Mouse (Mus musculus): ENCODE results near the gene Ice1. TPM values are rescaled to one million over a fixed set of nuclear protein-coding genes. Genes with fewer than 3 reads are reported as not detected.

Gene Ice1
- polyA plus RNA-seq, 1 experiment from 2014 or later: 17.9 TPM

DNA sequence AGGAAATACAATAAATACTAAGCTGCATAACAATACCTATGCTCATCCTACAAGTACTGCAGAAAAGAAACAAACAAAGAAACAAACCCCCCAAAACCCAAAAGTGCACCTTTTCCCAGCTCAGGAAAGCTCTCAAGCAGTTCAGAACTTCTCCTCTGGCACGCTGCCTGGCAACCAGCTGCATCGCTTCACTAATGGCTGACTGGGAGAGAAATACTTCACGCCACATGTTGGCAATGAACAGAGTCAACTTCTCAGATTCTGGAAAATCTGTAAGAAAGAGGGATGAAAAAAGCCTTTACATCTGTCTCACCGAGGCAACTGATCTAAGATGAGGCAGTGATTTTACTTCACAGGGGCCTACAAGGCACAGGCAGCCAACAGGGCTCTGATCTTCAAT is 38.5 kb downstream of the Ice1 start:
- no peak for TF ChIP-seq CTCF (IDR thresholded peaks at IDR 0.05; ENCODE audit: low read depth)
- Histone ChIP-seq H3K9ac (ENCODE audit: low read depth, low read length) (no peak overlapping the region), H3K36me3 (ENCODE audit: insufficient read depth, low read length) (peaks cover 57% of the 10 kb centered on the region), H3K4me2 (ENCODE audit: low read length) (no peak overlapping the region), H3K9me3 (replicated peaks; ENCODE audit: low read length) (no peaks in the 10 kb centered on the region), H3K27me3 (ENCODE audit: insufficient read depth, low read length) (no peaks in the 10 kb centered on the region), H3K4me1 (replicated peaks; ENCODE audit: insufficient read depth, low read length) (no peaks in the 10 kb centered on the region), H3K4me3 (replicated peaks; ENCODE audit: low read depth, low read length) (no peak overlapping the region), H3K27ac (no peak overlapping the region)
- DNase-seq (ENCODE audit: low spot score) (peak; percentile 9), ATAC-seq (replicated peaks; ENCODE audit: low FRiP score, low read depth) (no peak)
- 76% methylated on average over 4 of the region's 4 CpGs for WGBS

DNA sequence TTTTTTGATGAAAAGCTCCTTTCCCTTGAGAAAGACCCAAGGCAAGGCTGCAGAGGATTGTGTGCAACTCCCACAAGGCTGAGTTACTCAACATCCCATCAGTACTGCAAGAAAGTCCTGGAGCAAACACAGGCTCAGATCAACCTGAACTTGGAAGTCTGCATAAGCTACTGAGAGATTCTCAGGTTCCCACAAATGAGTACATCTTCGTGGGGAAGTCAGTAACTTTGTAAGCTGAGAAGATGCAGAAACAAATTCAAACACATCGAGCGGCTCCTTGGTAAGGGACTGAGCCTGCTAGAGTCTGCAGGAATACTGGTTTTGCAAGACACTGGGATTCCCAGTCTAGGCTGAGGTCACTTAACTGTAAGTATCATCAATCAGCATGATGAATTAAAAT is 40.5 kb downstream of the Ice1 start:
- Histone ChIP-seq H3K27ac (no peak overlapping the region), H3K4me2 (ENCODE audit: low read length) (no peak overlapping the region), H3K9me3 (replicated peaks; ENCODE audit: low read length) (no peaks in the 10 kb centered on the region), H3K9ac (ENCODE audit: low read depth, low read length) (no peak overlapping the region), H3K27me3 (ENCODE audit: insufficient read depth, low read length) (no peaks in the 10 kb centered on the region), H3K4me1 (replicated peaks; ENCODE audit: insufficient read depth, low read length) (no peaks in the 10 kb centered on the region), H3K4me3 (replicated peaks; ENCODE audit: low read depth, low read length) (no peak overlapping the region), H3K36me3 (ENCODE audit: insufficient read depth, low read length) (peaks cover 49% of the 10 kb centered on the region)
- 66% methylated on average over 3 of the region's 3 CpGs for WGBS
- ATAC-seq (replicated peaks; ENCODE audit: low FRiP score, low read depth) (no peak), DNase-seq (ENCODE audit: low spot score) (no peak)
- no peak for TF ChIP-seq CTCF (IDR thresholded peaks at IDR 0.05; ENCODE audit: low read depth)

DNA sequence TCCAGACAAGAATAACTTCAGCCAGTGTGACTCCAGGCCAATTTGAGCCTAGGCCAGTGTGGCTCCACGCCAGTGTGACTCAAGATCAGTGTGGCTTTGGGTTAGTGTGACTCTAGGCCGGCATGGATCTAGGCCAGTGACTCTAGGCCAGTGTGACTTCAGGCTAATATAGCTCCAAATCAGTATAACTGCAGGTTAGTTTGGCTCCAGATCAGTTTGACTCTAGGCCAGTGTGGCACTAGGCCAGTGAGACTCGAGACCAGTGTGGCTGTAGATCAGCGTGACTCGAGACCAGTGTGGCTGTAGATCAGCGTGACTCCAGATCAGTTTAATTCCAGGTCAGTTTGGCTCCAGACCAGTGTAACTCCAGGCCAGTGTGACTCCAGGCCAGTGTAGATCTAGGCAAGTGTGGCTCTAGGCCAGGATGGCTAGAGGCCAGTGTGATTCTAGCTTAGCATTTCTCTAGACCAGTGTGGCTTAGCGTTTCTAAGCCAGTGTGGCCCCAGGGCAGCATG is 47.1 kb downstream of the Ice1 start:
- no peak for ATAC-seq (replicated peaks; ENCODE audit: low FRiP score, low read depth)
- WGBS: 84% methylated on average over 7 of the region's 7 CpGs

DNA sequence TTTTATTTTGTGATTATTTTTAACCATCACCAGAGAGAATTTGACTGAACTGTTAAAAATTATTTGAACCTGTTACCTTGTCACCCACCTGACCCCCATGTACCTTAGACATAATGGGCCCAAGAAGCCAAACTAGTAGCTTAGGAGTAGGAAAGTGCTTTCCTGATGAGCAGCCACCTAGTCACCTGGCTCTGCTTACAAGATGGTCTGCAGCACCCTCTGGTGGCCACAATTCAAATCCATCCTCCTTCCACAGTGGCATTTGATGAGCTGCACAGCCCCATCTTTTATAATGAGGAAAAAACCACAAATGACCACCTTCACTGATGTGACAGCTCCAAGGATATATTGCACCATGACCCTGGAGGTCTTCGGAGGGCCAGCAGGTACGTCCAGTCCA is 50.5 kb downstream of the Ice1 start:
- Histone ChIP-seq H3K9ac (ENCODE audit: low read depth, low read length) (no peak overlapping the region), H3K36me3 (ENCODE audit: insufficient read depth, low read length) (peaks cover 35% of the 10 kb centered on the region), H3K4me2 (ENCODE audit: low read length) (no peak overlapping the region), H3K27me3 (ENCODE audit: insufficient read depth, low read length) (no peaks in the 10 kb centered on the region), H3K9me3 (replicated peaks; ENCODE audit: low read length) (no peaks in the 10 kb centered on the region), H3K4me1 (replicated peaks; ENCODE audit: insufficient read depth, low read length) (no peaks in the 10 kb centered on the region), H3K27ac (no peak overlapping the region), H3K4me3 (replicated peaks; ENCODE audit: low read depth, low read length) (no peak overlapping the region)
- 68% methylated on average over 2 of the region's 2 CpGs for WGBS
- 0 out of 2 replicates have a peak, but pooled peaks have one; percentile 30 for ATAC-seq (replicated peaks; ENCODE audit: low FRiP score, low read depth)
- peak; percentile 83 for TF ChIP-seq CTCF (IDR thresholded peaks at IDR 0.05; ENCODE audit: low read depth)
- DNase-seq (ENCODE audit: low spot score): peak; percentile 56

More for the DNA sequence above, 47.1 kb downstream of the Ice1 start:
- Histone ChIP-seq H3K4me1 (replicated peaks; ENCODE audit: insufficient read depth, low read length) (no peaks in the 10 kb centered on the region), H3K4me2 (ENCODE audit: low read length) (no peak overlapping the region), H3K4me3 (replicated peaks; ENCODE audit: low read depth, low read length) (no peak overlapping the region), H3K36me3 (ENCODE audit: insufficient read depth, low read length) (peaks cover 59% of the 10 kb centered on the region), H3K9me3 (replicated peaks; ENCODE audit: low read length) (no peaks in the 10 kb centered on the region), H3K9ac (ENCODE audit: low read depth, low read length) (no peak overlapping the region), H3K27ac (no peak overlapping the region), H3K27me3 (ENCODE audit: insufficient read depth, low read length) (no peaks in the 10 kb centered on the region)
- DNase-seq (ENCODE audit: low spot score): no peak
- no peak for TF ChIP-seq CTCF (IDR thresholded peaks at IDR 0.05; ENCODE audit: low read depth)

DNA sequence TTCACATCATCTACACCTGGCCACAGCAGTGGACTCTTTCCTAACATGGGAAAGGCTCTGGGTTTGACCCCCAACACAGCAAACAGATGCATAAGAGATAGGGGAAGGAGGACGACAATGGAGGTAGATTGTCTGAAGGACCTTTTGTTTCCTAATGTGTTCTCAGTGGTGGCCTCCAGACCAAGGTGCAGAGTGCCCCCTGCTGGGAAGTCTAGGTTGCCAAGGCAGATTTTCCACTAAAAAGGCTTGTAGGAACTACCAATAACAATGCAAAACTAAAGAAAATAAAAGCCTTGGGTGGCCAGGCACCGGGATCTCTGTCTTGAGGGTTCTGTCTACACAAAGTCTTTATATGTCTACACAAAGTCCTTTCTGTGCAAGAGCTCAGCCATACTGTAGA is 54.9 kb downstream of the Ice1 start:
- ATAC-seq (replicated peaks; ENCODE audit: low FRiP score, low read depth) (no peak), DNase-seq (ENCODE audit: low spot score) (peak; percentile 61)
- no peak overlapping the region for H3K27ac ChIP-seq
- H3K27me3 ChIP-seq (ENCODE audit: insufficient read depth, low read length): no peaks in the 10 kb centered on the region
- WGBS: 30% methylated on average over 2 of the region's 2 CpGs
- H3K4me3 ChIP-seq (replicated peaks; ENCODE audit: low read depth, low read length): no peak overlapping the region
- no peaks in the 10 kb centered on the region for H3K9me3 ChIP-seq (replicated peaks; ENCODE audit: low read length)
- H3K9ac ChIP-seq (ENCODE audit: low read depth, low read length): no peak overlapping the region
- no peak overlapping the region for H3K4me2 ChIP-seq (ENCODE audit: low read length)
- TF ChIP-seq CTCF (IDR thresholded peaks at IDR 0.05; ENCODE audit: low read depth): peak; percentile 74
- peaks cover 16% of the 10 kb centered on the region for H3K36me3 ChIP-seq (ENCODE audit: insufficient read depth, low read length)
- no peaks in the 10 kb centered on the region for H3K4me1 ChIP-seq (replicated peaks; ENCODE audit: insufficient read depth, low read length)

DNA sequence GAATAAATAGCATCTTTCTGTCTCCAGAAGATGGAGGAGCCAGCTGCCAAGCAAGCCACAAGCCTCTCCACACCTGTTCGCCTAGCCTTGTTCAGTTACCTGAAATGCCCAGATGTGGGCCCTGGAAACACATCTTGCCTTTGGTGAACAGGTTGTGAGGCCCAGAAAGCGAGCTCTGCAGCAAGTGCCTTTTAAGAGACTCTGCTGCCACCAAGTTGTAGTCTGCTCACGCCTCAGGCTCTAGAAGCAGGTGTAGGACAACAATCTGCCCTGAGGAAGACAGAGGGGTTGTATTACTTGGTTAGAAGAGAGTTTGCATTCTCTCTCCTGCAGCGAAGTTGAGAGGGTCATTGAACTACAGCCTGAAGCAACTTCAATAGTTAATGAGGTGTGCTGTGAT is 55.9 kb downstream of the Ice1 start:
- 74% methylated on average over 4 of the region's 4 CpGs for WGBS
- Histone ChIP-seq H3K4me1 (replicated peaks; ENCODE audit: insufficient read depth, low read length) (no peaks in the 10 kb centered on the region), H3K9me3 (replicated peaks; ENCODE audit: low read length) (no peaks in the 10 kb centered on the region), H3K4me3 (replicated peaks; ENCODE audit: low read depth, low read length) (no peak overlapping the region), H3K4me2 (ENCODE audit: low read length) (no peak overlapping the region), H3K9ac (ENCODE audit: low read depth, low read length) (no peak overlapping the region), H3K27ac (no peak overlapping the region), H3K27me3 (ENCODE audit: insufficient read depth, low read length) (no peaks in the 10 kb centered on the region), H3K36me3 (ENCODE audit: insufficient read depth, low read length) (peaks cover 8% of the 10 kb centered on the region; the same call in 1 of the 2 replicates)
- peak; percentile 12 for DNase-seq (ENCODE audit: low spot score)
- ATAC-seq (replicated peaks; ENCODE audit: low FRiP score, low read depth): 0 out of 2 replicates have a peak, but pooled peaks have one; percentile 31
- peak; percentile 21; the same call in 1 of the 2 replicates for TF ChIP-seq CTCF (IDR thresholded peaks at IDR 0.05; ENCODE audit: low read depth)

DNA sequence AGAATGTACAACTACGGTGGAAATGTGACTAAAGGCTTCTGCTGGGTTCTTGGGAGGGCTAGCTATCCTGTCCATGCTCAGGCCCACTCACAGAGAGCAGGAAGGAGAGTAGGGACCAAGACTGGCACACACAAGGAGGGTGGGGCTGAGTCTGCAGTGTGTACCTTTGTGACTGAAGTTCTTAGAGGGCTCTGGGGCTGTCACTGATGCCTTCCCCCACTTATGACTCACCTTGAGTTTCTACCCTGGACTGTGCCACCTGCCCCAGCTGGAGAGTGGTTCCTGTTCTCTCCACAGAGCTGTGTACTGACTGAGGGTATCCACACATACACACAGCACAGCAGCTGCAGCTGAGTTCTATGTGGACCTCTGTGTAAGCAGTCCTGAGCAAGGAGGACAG is 63.2 kb downstream of the Ice1 start:
- no peak for TF ChIP-seq CTCF (IDR thresholded peaks at IDR 0.05; ENCODE audit: low read depth)

More for the DNA sequence above, 63.2 kb downstream of the Ice1 start:
- DNase-seq (ENCODE audit: low spot score): no peak
- no peak overlapping the region for H3K27ac ChIP-seq
- no peaks in the 10 kb centered on the region for H3K27me3 ChIP-seq (ENCODE audit: insufficient read depth, low read length)
- no peaks in the 10 kb centered on the region for H3K9me3 ChIP-seq (replicated peaks; ENCODE audit: low read length)
- H3K4me2 ChIP-seq (ENCODE audit: low read length): no peak overlapping the region
- no peak overlapping the region for H3K9ac ChIP-seq (ENCODE audit: low read depth, low read length)
- no peak overlapping the region for H3K4me3 ChIP-seq (replicated peaks; ENCODE audit: low read depth, low read length)
- H3K36me3 ChIP-seq (ENCODE audit: insufficient read depth, low read length): no peaks in the 10 kb centered on the region
- no peak for ATAC-seq (replicated peaks; ENCODE audit: low FRiP score, low read depth)
- 83% methylated on average over 1 of the region's 1 CpGs for WGBS
- no peaks in the 10 kb centered on the region for H3K4me1 ChIP-seq (replicated peaks; ENCODE audit: insufficient read depth, low read length)

Data from kidney, postnatal 0 days (tissue).